Mouse (Mus musculus) heart, postnatal 0 days (tissue): ENCODE measurements at regions not wholly inside any gene's neighbourhood (a gene's known extent, or its start where the extent isn't known, plus 50 kb on each side); places are given as distances from the start of the nearest gene placed in this dataset.
A peak's percentile ranks its signal among the peaks of the same experiment; 100 is the strongest.

ENCODE experiments used
- ATAC-seq: fragments of 200-750 bp; cut with Nextera tagmentation; 2 replicates; pipeline ENCODE4 v1.8.0; 2017; ENCODE audit warnings: low read depth, moderate number of reproducible peaks, moderate library complexity; ENCODE audit not compliant: insufficient read depth
- DNase-seq: peaks from one replicate; pipeline ENCODE4 v3.0.0-alpha.2; 2016; ENCODE audit warnings: low spot score
- H3K27ac ChIP-seq: fragments of 300-500 bp; sonication (generic); 2 replicates; pipeline ENCODE4 v1.5.1; 2014; ENCODE audit warnings: low read depth, mild to moderate bottlenecking
- H3K27me3 ChIP-seq: fragments of 300-500 bp; sonication (generic); 2 replicates; pipeline ENCODE4 v1.6.1; 2014; ENCODE audit warnings: low read length, mixed read lengths; ENCODE audit not compliant: control insufficient read depth, insufficient read depth
- H3K36me3 ChIP-seq: fragments of 300-500 bp; sonication (generic); replicated peaks from 2 replicates; pipeline ENCODE4 v1.6.1; 2014; ENCODE audit warnings: low read length, mixed read lengths; ENCODE audit not compliant: control insufficient read depth, insufficient read depth
- H3K4me1 ChIP-seq: fragments of 300-500 bp; sonication (generic); 2 replicates; pipeline ENCODE4 v1.6.1; 2014; ENCODE audit warnings: antibody characterized with exemption; ENCODE audit not compliant: control insufficient read depth, insufficient read depth
- H3K4me2 ChIP-seq: fragments of 300-500 bp; sonication (generic); 2 replicates; pipeline ENCODE4 v1.6.1; 2014; ENCODE audit warnings: low read depth, mild to moderate bottlenecking, low read length, moderate library complexity
- H3K4me3 ChIP-seq: fragments of 300-500 bp; sonication (generic); 2 replicates; pipeline ENCODE4 v1.5.1; 2014; ENCODE audit warnings: low read depth, low read length
- H3K9ac ChIP-seq: fragments of 300-500 bp; sonication (generic); replicated peaks from 2 replicates; pipeline ENCODE4 v1.6.1; 2014; ENCODE audit warnings: low read depth, low read length, mixed read lengths
- H3K9me3 ChIP-seq: fragments of 300-500 bp; sonication (generic); replicated peaks from 2 replicates; pipeline ENCODE4 v1.6.1; 2016; ENCODE audit warnings: low read length; ENCODE audit not compliant: control insufficient read depth
- CTCF ChIP-seq: IDR thresholded peaks from 2 replicates; pipeline ENCODE4 v1.5.1; 2016; ENCODE audit warnings: antibody characterized with exemption, control low read depth, low read depth
- EP300 ChIP-seq: IDR thresholded peaks from 2 replicates; pipeline ENCODE4 v1.6.1; 2016; ENCODE audit warnings: antibody characterized with exemption, low read depth
- WGBS: fragments of 180-500 bp; shearing (Covaris S2); extraction: QIAGEN DNeasy Blood & Tissue Kit; methylation state at CpG from one replicate; pipeline ENCODE4 v1.1.7; 2014; 5-methylcytosine and 5-hydroxymethylcytosine counted together

DNA sequence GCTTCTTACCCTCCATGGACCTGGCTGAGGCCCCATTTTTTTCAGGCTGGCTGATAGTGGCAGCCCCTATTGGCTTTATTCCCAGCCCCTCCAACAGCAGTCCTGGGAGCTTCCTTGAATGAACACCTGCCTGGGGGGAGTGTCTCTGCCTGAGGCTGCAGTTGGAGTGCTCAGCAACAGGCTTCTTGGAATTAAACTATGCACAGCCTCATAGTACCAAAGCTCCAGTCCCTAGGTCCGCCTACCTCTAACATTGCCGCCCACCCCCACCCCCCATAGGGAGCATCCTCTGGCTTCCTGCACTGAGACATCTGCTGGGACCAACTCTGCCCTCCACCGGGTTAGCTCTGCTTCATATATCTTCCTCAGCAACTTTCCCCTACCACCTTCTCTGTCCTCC lies 133.3 kb upstream of the Rybp start:
- TF ChIP-seq CTCF: no peak
- no peak for TF ChIP-seq EP300
- H3K4me2 ChIP-seq: no peak overlapping the region
- no peak overlapping the region for H3K9ac ChIP-seq
- H3K27ac ChIP-seq: no peak overlapping the region
- H3K36me3 ChIP-seq: no peaks in the 10 kb centered on the region
- 50% methylated on average over 3 of the region's 3 CpGs for WGBS
- no peaks in the 10 kb centered on the region for H3K9me3 ChIP-seq
- H3K27me3 ChIP-seq: no peaks in the 10 kb centered on the region; the same call in 1 of the 2 replicates
- DNase-seq: no peak
- no peak overlapping the region for H3K4me3 ChIP-seq
- no peak for ATAC-seq
- H3K4me1 ChIP-seq: no peaks in the 10 kb centered on the region

DNA sequence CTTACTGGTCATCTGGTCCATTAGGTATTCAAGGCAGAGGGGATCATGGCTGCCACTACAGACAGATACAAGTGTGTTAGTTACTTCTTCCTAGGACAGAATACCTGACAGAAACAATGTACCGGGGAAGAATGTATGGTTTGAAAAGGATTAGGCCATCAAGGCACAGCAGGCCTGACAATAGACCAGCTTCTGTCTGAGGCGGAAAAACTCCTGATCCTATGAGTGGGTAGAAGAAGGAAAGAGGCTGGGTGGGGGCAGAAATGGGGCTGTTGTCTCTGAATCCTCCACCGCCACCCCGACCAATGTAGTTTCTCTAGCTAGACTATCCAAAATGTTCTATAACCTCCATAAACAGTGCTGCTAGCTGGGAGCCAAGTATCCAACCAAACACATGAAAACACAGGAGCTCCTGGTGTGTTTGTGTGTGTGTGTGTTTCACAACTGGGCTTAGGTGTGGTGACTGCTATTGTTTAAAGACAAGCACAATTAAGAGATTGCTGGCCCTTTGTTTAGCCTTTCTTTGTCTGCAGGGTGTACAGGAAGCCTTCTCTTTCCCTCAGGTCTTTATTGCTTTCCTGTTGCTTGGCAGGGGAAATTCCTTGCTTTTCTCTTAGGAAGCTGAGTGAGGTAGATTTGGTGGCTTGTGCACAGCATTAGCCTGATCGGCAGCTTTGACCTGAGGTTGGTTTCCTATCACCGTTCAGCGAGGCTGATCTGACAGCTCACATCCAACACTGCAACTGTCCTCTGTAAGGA lies 132.7 kb upstream of the Rybp start:
- Histone ChIP-seq H3K4me2 (no peak overlapping the region), H3K27me3 (no peaks in the 10 kb centered on the region; the same call in 1 of the 2 replicates), H3K4me3 (no peak overlapping the region), H3K4me1 (no peaks in the 10 kb centered on the region), H3K36me3 (no peaks in the 10 kb centered on the region), H3K9me3 (no peaks in the 10 kb centered on the region), H3K9ac (no peak overlapping the region), H3K27ac (no peak overlapping the region)
- TF ChIP-seq CTCF (no peak), EP300 (no peak)
- 65% methylated on average over 7 of the region's 7 CpGs for WGBS
- ATAC-seq: no peak
- no peak for DNase-seq

DNA sequence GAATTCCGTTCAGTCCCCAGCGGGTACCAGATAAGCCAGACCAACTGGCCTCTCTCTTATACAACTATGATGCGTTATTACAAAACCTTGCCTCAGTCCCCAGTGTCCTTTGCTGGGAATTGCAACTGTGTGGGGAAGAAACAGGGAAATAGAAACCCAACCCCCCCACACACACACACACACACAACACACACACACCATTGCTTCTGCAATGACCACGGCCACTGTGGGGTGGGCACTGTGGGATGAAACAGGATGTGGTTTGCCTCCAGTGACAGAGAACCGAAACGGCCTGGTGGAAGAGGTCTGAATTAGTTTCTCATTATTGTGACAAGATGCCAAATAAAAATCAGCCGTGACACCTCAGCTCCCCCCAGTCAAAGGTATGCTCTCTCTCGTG lies 128.8 kb upstream of the Rybp start:
- 60% methylated on average over 8 of the region's 8 CpGs for WGBS
- ATAC-seq: 0 out of 2 replicates have a peak, but pooled peaks have one; percentile 8
- no peak for TF ChIP-seq EP300
- no peak for TF ChIP-seq CTCF
- H3K36me3 ChIP-seq: no peaks in the 10 kb centered on the region
- no peak overlapping the region for H3K4me3 ChIP-seq
- H3K4me1 ChIP-seq: no peaks in the 10 kb centered on the region
- no peak for DNase-seq
- H3K27me3 ChIP-seq: no peaks in the 10 kb centered on the region
- H3K9ac ChIP-seq: no peak overlapping the region
- 0 out of 2 replicates have a peak overlapping the region, but pooled peaks have one; percentile 8 for H3K27ac ChIP-seq
- no peaks in the 10 kb centered on the region for H3K9me3 ChIP-seq
- no peak overlapping the region for H3K4me2 ChIP-seq

DNA sequence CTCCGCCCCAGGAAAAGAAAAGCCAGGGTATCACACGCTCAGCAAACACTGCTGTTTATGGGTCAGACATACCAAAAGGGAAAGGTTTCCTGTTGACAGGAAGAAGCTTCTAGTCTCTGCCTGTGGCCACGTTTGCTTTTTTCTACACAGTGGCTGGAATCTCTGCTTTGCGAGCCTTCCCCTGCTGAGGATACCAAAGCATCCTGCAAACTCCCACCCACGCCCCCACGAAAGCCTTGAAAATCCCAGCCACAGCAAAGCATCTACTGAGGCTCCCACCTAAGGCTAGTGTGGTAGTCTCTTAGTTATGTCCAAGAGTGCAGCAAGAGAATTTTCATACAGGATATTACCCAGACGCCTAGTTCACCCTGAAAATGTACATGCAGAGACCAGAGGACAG lies 128.2 kb upstream of the Rybp start:
- Histone ChIP-seq H3K9me3 (no peaks in the 10 kb centered on the region), H3K27ac (peak overlapping the region; percentile 8; the same call in 1 of the 2 replicates), H3K9ac (no peak overlapping the region), H3K36me3 (no peaks in the 10 kb centered on the region), H3K4me2 (no peak overlapping the region), H3K4me1 (no peaks in the 10 kb centered on the region), H3K27me3 (no peaks in the 10 kb centered on the region), H3K4me3 (no peak overlapping the region)
- TF ChIP-seq EP300: no peak
- no peak for TF ChIP-seq CTCF
- WGBS: 37% methylated on average over 7 of the region's 7 CpGs
- no peak for DNase-seq
- ATAC-seq: 0 out of 2 replicates have a peak, but pooled peaks have one; percentile 24

GRCm38 (mm10) chr6:100414836-100415235 lies 127.6 kb upstream of the Rybp start:
- peak overlapping the region; percentile 5; the same call in 1 of the 2 replicates for H3K27ac ChIP-seq
- H3K9ac ChIP-seq: no peak overlapping the region
- H3K36me3 ChIP-seq: no peaks in the 10 kb centered on the region
- no peak for DNase-seq
- H3K27me3 ChIP-seq: no peaks in the 10 kb centered on the region
- H3K4me2 ChIP-seq: no peak overlapping the region
- no peak for ATAC-seq
- no peaks in the 10 kb centered on the region for H3K4me1 ChIP-seq
- TF ChIP-seq CTCF: no peak
- TF ChIP-seq EP300: no peak
- H3K4me3 ChIP-seq: no peak overlapping the region
- H3K9me3 ChIP-seq: no peaks in the 10 kb centered on the region
- 59% methylated on average over 4 of the region's 4 CpGs for WGBS

DNA sequence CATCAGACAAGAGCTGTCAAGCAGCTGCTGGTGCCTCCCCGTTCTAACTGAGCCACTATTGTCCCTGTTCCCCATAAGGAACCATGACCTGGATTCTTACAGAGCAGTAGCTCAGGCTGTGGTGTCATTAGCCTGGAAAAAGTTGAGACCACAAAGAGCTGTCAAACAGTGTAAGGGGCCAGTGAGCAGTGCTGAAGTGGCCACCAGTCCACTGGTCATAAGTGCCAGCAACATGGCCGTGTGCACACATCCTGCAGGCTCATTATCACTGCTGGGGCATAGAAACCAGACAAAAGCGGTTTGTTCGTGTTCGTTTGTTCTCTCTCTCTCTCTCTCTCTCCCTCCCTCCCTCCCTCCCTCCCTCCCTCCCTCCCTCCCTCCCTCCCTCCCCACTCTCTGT lies 125.2 kb upstream of the Rybp start:
- Histone ChIP-seq H3K9me3 (no peaks in the 10 kb centered on the region), H3K36me3 (no peaks in the 10 kb centered on the region), H3K9ac (no peak overlapping the region), H3K27ac (no peak overlapping the region), H3K4me2 (no peak overlapping the region), H3K27me3 (no peaks in the 10 kb centered on the region), H3K4me3 (no peak overlapping the region), H3K4me1 (no peaks in the 10 kb centered on the region)
- 51% methylated on average over 5 of the region's 5 CpGs for WGBS
- ATAC-seq (no peak), DNase-seq (no peak)
- TF ChIP-seq EP300 (no peak), CTCF (no peak)
